Mouse (Mus musculus) kidney, embryonic 14.5 days (tissue): Measurements from ENCODE around the gene Rap1a. TPM values are rescaled to one million over a fixed set of nuclear protein-coding genes. Genes with fewer than 3 reads are reported as not detected.

ENCODE experiments used
- ATAC-seq: fragments of 200-750 bp; cut with Nextera tagmentation; 2 replicates; pipeline ENCODE4 v1.8.0; 2017; ENCODE audit warnings: moderate number of reproducible peaks, mild to moderate bottlenecking, moderate TSS enrichment, moderate library complexity; ENCODE audit not compliant: low FRiP score, low TSS enrichment
- H3K27ac ChIP-seq: fragments of 300-500 bp; sonication (generic); 2 replicates; pipeline ENCODE4 v1.5.1; 2014; ENCODE audit warnings: low read depth, mild to moderate bottlenecking, low read length, moderate library complexity, mixed read lengths
- H3K27me3 ChIP-seq: fragments of 300-500 bp; sonication (generic); 2 replicates; pipeline ENCODE4 v1.6.1; 2014; ENCODE audit warnings: mild to moderate bottlenecking, low read length; ENCODE audit not compliant: control insufficient read depth, insufficient read depth
- H3K36me3 ChIP-seq: fragments of 300-500 bp; sonication (generic); 2 replicates; pipeline ENCODE4 v1.6.1; 2014; ENCODE audit warnings: low read length, mixed read lengths; ENCODE audit not compliant: control insufficient read depth, insufficient read depth
- H3K4me1 ChIP-seq: fragments of 300-500 bp; sonication (generic); 2 replicates; pipeline ENCODE4 v1.6.1; 2014; ENCODE audit warnings: low read length, mixed read lengths; ENCODE audit not compliant: control insufficient read depth, insufficient read depth
- H3K4me2 ChIP-seq: fragments of 300-500 bp; sonication (generic); replicated peaks from 2 replicates; pipeline ENCODE4 v1.6.1; 2014; ENCODE audit warnings: low read depth, mild to moderate bottlenecking, low read length
- H3K4me3 ChIP-seq: fragments of 300-500 bp; sonication (generic); 2 replicates; pipeline ENCODE4 v1.5.1; 2014; ENCODE audit warnings: mild to moderate bottlenecking, low read length
- H3K9ac ChIP-seq: fragments of 300-500 bp; sonication (generic); 2 replicates; pipeline ENCODE4 v1.6.1; 2014; ENCODE audit warnings: low read depth, mild to moderate bottlenecking, low read length, moderate library complexity
- H3K9me3 ChIP-seq: fragments of 300-500 bp; sonication (generic); 2 replicates; pipeline ENCODE4 v1.6.1; 2016; ENCODE audit warnings: low read length; ENCODE audit not compliant: control insufficient read depth
- WGBS: fragments of 180-500 bp; shearing (Covaris S2); extraction: QIAGEN DNeasy Blood & Tissue Kit; methylation state at CpG from one replicate; pipeline ENCODE4 v1.1.7; 2014; 5-methylcytosine and 5-hydroxymethylcytosine counted together
- polyA plus RNA-seq: library from polyadenylated mRNA; unstranded; fragments of >200 nt; fragmentation: Nextera tagmentation; extraction: Ambion mirVana; gene quantifications from 2 replicates; pipeline ENCODE4 v1.2.1, GENCODE M21; 2014

The Rap1a gene
- polyA plus RNA-seq, 1 experiment from 2014 or later, result 89.0 TPM

GRCm38 (mm10) chr3:105720514-105720913 lies 80.6 kb downstream of the Rap1a start:
- Histone ChIP-seq H3K4me3 (no peak overlapping the region), H3K9ac (no peak overlapping the region), H3K9me3 (no peaks in the 10 kb centered on the region), H3K4me2 (no peak overlapping the region), H3K27ac (no peak overlapping the region), H3K27me3 (no peaks in the 10 kb centered on the region), H3K36me3 (no peaks in the 10 kb centered on the region; the same call in 1 of the 2 replicates), H3K4me1 (peaks cover 11% of the 10 kb centered on the region; the same call in 1 of the 2 replicates)
- 71% methylated on average over 4 of the region's 4 CpGs for WGBS
- ATAC-seq, result no peak

- Histone ChIP-seq H3K4me2 (no peak overlapping the region), H3K27me3 (no peaks in the 10 kb centered on the region), H3K9me3 (no peaks in the 10 kb centered on the region), H3K36me3 (no peaks in the 10 kb centered on the region; the same call in 1 of the 2 replicates), H3K9ac (no peak overlapping the region), H3K4me1 (peaks cover 11% of the 10 kb centered on the region; the same call in 1 of the 2 replicates), H3K4me3 (no peak overlapping the region), H3K27ac (no peak overlapping the region)
- ATAC-seq, result no peak
- WGBS, result 79% methylated on average over 4 of the region's 4 CpGs
Measured at GRCm38 (mm10) chr3:105719979-105720378, 81.2 kb downstream of the Rap1a start.

GRCm38 (mm10) chr3:105718746-105719145 lies 82.4 kb downstream of the Rap1a start:
- no peak overlapping the region for H3K4me2 ChIP-seq
- no peak overlapping the region for H3K4me3 ChIP-seq
- no peaks in the 10 kb centered on the region for H3K9me3 ChIP-seq
- H3K27ac ChIP-seq, result no peak overlapping the region
- 37% methylated on average over 4 of the region's 4 CpGs for WGBS
- no peak for ATAC-seq
- no peak overlapping the region for H3K9ac ChIP-seq
- no peaks in the 10 kb centered on the region for H3K36me3 ChIP-seq
- peaks cover 17% of the 10 kb centered on the region; the same call in 1 of the 2 replicates for H3K4me1 ChIP-seq
- H3K27me3 ChIP-seq, result no peaks in the 10 kb centered on the region

- Histone ChIP-seq H3K27me3 (no peaks in the 10 kb centered on the region), H3K9me3 (no peaks in the 10 kb centered on the region), H3K27ac (no peak overlapping the region), H3K4me1 (peaks cover 17% of the 10 kb centered on the region; the same call in 1 of the 2 replicates), H3K4me3 (no peak overlapping the region), H3K36me3 (no peaks in the 10 kb centered on the region), H3K4me2 (no peak overlapping the region), H3K9ac (no peak overlapping the region)
- peak; percentile 68 for ATAC-seq
- WGBS, result 47% methylated on average over 11 of the region's 11 CpGs
Measured at GRCm38 (mm10) chr3:105717856-105718555, 83.1 kb downstream of the Rap1a start.

GRCm38 (mm10) chr3:105716353-105717000 lies 84.7 kb downstream of the Rap1a start:
- H3K4me1 ChIP-seq, result peaks cover 17% of the 10 kb centered on the region; the same call in 1 of the 2 replicates
- no peak overlapping the region for H3K27ac ChIP-seq
- no peaks in the 10 kb centered on the region for H3K27me3 ChIP-seq
- H3K9me3 ChIP-seq, result no peaks in the 10 kb centered on the region
- no peak for ATAC-seq
- no peak overlapping the region for H3K4me2 ChIP-seq
- 62% methylated on average over 18 of the region's 18 CpGs for WGBS
- H3K36me3 ChIP-seq, result no peaks in the 10 kb centered on the region
- H3K9ac ChIP-seq, result no peak overlapping the region
- no peak overlapping the region for H3K4me3 ChIP-seq

GRCm38 (mm10) chr3:105714820-105715167 lies 86.3 kb downstream of the Rap1a start:
- no peak for ATAC-seq
- peaks cover 17% of the 10 kb centered on the region; the same call in 1 of the 2 replicates for H3K4me1 ChIP-seq
- H3K27ac ChIP-seq, result no peak overlapping the region

GRCm38 (mm10) chr3:105714091-105714819 lies 86.9 kb downstream of the Rap1a start:
- Histone ChIP-seq H3K9ac (no peak overlapping the region), H3K36me3 (no peaks in the 10 kb centered on the region), H3K4me1 (peaks cover 17% of the 10 kb centered on the region; the same call in 1 of the 2 replicates), H3K9me3 (no peaks in the 10 kb centered on the region), H3K4me3 (no peak overlapping the region), H3K27me3 (no peaks in the 10 kb centered on the region), H3K27ac (peak overlapping the region; percentile 76), H3K4me2 (no peak overlapping the region)
- ATAC-seq, result peak; percentile 71
- 9% methylated on average over 8 of the region's 8 CpGs for WGBS

More at GRCm38 (mm10) chr3:105714820-105715167, 86.3 kb downstream of the Rap1a start:
- H3K36me3 ChIP-seq, result no peaks in the 10 kb centered on the region
- no peak overlapping the region for H3K4me3 ChIP-seq
- H3K9me3 ChIP-seq, result no peaks in the 10 kb centered on the region
- H3K9ac ChIP-seq, result no peak overlapping the region
- no peak overlapping the region for H3K4me2 ChIP-seq
- H3K27me3 ChIP-seq, result no peaks in the 10 kb centered on the region

GRCm38 (mm10) chr3:105712827-105713226 lies 88.3 kb downstream of the Rap1a start:
- no peaks in the 10 kb centered on the region for H3K27me3 ChIP-seq
- no peak for ATAC-seq
- no peaks in the 10 kb centered on the region for H3K9me3 ChIP-seq
- H3K4me3 ChIP-seq, result no peak overlapping the region
- H3K27ac ChIP-seq, result no peak overlapping the region
- 0 out of 2 replicates have a peak, but pooled peaks cover 10% of the 10 kb centered on the region for H3K4me1 ChIP-seq
- H3K36me3 ChIP-seq, result no peaks in the 10 kb centered on the region
- H3K4me2 ChIP-seq, result no peak overlapping the region
- no peak overlapping the region for H3K9ac ChIP-seq
